Mouse (Mus musculus) forebrain, embryonic 11.5 days (tissue): ENCODE results near the gene Ginm1. TPM values are rescaled to one million over a fixed set of nuclear protein-coding genes. Genes with fewer than 3 reads are reported as not detected.

Source experiments
- ATAC-seq: fragments of 200-750 bp; cut with Nextera tagmentation; replicated peaks from 2 replicates; pipeline ENCODE4 v1.8.0; 2017; ENCODE audit warnings: moderate TSS enrichment; ENCODE audit not compliant: low FRiP score
- DNase-seq: peaks from one replicate; pipeline ENCODE4 v3.0.0-alpha.2; 2017; ENCODE audit warnings: low spot score
- H3K27ac ChIP-seq: fragments of 300-500 bp; sonication (generic); 2 replicates; pipeline ENCODE4 v1.5.1; 2014; ENCODE audit warnings: low read depth, low read length
- H3K27me3 ChIP-seq: fragments of 300-500 bp; sonication (generic); 2 replicates; pipeline ENCODE4 v1.6.1; 2014; ENCODE audit warnings: mild to moderate bottlenecking, low read length, mixed read lengths; ENCODE audit not compliant: control insufficient read depth, insufficient read depth
- H3K36me3 ChIP-seq: fragments of 300-500 bp; sonication (generic); 2 replicates; pipeline ENCODE4 v1.6.1; 2014; ENCODE audit warnings: mild to moderate bottlenecking, low read length, moderate library complexity, mixed read lengths; ENCODE audit not compliant: control insufficient read depth, insufficient read depth
- H3K4me1 ChIP-seq: fragments of 300-500 bp; sonication (generic); replicated peaks from 2 replicates; pipeline ENCODE4 v1.6.1; 2014; ENCODE audit warnings: low read length, mixed read lengths; ENCODE audit not compliant: control insufficient read depth, insufficient read depth
- H3K4me2 ChIP-seq: fragments of 300-500 bp; sonication (generic); 2 replicates; pipeline ENCODE4 v1.6.1; 2014; ENCODE audit warnings: low read depth, mild to moderate bottlenecking, low read length, moderate library complexity, mixed read lengths; ENCODE audit not compliant: severe bottlenecking
- H3K4me3 ChIP-seq: fragments of 300-500 bp; sonication (generic); 2 replicates; pipeline ENCODE4 v1.5.1; 2014; ENCODE audit warnings: low read depth, low read length
- H3K9ac ChIP-seq: fragments of 300-500 bp; sonication (generic); 2 replicates; pipeline ENCODE4 v1.6.1; 2014; ENCODE audit warnings: low read length
- H3K9me3 ChIP-seq: fragments of 300-500 bp; sonication (generic); 2 replicates; pipeline ENCODE4 v1.6.1; 2016; ENCODE audit warnings: low read length, mixed read lengths; ENCODE audit not compliant: control insufficient read depth
- WGBS: fragments of 180-500 bp; shearing (Covaris S2); extraction: QIAGEN DNeasy Blood & Tissue Kit; methylation state at CpG from one replicate; pipeline ENCODE4 v1.1.7; 2014; 5-methylcytosine and 5-hydroxymethylcytosine counted together
- polyA plus RNA-seq: library from polyadenylated mRNA; unstranded; fragments of >200 nt; fragmentation: Nextera tagmentation; extraction: Ambion mirVana; gene quantifications from 2 replicates; pipeline ENCODE4 v1.2.1, GENCODE M21; 2014

Ginm1 gene
- polyA plus RNA-seq, 1 experiment from 2014 or later: 55.2 TPM

DNA sequence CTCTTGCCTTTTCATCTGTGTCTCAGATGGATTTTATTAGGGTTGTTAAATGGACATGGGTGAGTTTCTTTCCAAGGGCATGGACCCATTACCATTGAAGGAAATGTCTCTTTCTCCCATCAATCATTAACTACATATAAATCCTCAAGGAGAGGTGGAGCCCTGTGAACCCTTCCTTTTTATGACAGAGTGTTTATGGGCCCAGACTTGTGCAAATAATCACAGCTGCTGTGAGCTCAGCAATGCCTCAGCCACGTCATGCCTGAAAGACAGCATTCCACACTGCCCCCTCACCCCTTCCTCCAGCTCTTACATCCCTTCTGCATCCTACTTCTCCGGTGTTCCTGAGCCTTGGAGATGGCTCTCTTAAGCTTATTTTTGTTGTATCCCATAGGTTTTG lies 5.3 kb downstream of the Ginm1 start:
- no peak overlapping the region for H3K4me3 ChIP-seq
- H3K27ac ChIP-seq: no peak overlapping the region
- WGBS: 51% methylated on average over 2 of the region's 2 CpGs
- no peaks in the 10 kb centered on the region for H3K9me3 ChIP-seq
- no peaks in the 10 kb centered on the region for H3K27me3 ChIP-seq
- no peak overlapping the region for H3K9ac ChIP-seq
- DNase-seq (no peak), ATAC-seq (no peak)
- no peaks in the 10 kb centered on the region for H3K4me1 ChIP-seq
- H3K4me2 ChIP-seq: no peak overlapping the region
- H3K36me3 ChIP-seq: peaks cover 6% of the 10 kb centered on the region; the same call in 1 of the 2 replicates

- Histone ChIP-seq H3K27ac (no peak overlapping the region), H3K27me3 (no peaks in the 10 kb centered on the region), H3K9ac (no peak overlapping the region), H3K4me3 (peak overlapping the region; percentile 95), H3K4me2 (peak overlapping the region; percentile 70; the same call in 1 of the 2 replicates), H3K36me3 (no peaks in the 10 kb centered on the region), H3K4me1 (no peaks in the 10 kb centered on the region), H3K9me3 (no peaks in the 10 kb centered on the region)
- 58% methylated on average over 3 of the region's 3 CpGs for whole genome bisulfite sequencing
- DNase-seq (no peak), ATAC-seq (peak; percentile 18; the same call in 1 of the 2 replicates)
These were observed 11.4 kb downstream of the Ginm1 start for GRCm38 (mm10) chr10:7781214-7781613.

DNA sequence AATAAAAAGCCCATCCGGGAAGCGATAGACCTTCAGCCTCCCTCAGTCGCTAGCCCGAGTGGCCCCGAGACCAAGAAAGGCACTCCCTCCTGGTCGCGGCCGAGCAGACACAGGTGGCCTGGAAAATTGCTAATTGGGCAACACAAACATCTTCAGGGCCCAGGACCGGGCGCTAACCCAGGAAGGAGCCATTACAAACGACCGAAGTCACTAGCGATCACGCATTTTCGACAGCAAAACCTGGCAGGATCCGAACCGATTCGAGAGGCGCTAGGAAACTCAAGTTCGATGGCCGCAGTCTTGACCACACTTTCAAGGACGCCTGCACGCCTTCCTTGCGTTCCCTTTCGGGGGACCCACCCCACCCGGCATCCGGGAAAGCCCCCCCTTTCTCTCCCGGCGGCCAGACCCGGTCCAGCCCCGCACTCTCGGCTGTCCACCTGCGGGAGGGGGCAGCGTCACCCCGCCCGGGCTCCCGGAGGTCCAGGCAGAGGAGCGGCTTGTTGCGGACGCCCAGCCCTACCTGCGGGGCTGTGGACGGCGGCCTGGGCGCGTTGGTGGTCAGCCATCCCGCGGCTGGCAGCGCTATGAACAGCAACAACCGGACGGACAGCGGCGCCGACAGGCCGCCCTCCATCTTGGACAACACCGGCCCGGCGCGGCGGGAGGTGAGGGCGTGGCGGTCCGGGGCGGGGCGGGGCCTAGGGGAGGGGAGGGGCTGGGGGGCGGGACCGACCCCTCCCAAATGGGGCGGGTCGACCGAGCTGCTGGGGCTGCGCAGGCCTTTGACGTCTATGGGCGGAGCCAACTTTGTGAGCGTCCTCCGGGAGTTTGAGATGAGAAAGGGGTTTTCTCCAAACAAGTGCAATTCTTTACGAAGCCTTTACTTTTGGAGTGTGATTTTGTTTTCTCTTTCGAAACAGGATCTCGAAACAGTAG lies 12.1 kb downstream of the Ginm1 start:
- Histone ChIP-seq H3K9ac (peak overlapping the region; percentile 84), H3K4me2 (peak overlapping the region; percentile 70), H3K27me3 (no peaks in the 10 kb centered on the region), H3K36me3 (no peaks in the 10 kb centered on the region), H3K9me3 (no peaks in the 10 kb centered on the region), H3K4me1 (no peaks in the 10 kb centered on the region), H3K4me3 (peak overlapping the region; percentile 95), H3K27ac (no peak overlapping the region)
- under 1% methylated on average over 59 of the region's 77 CpGs for WGBS
- DNase-seq: peak; percentile 97
- peak; percentile 95 for ATAC-seq

DNA sequence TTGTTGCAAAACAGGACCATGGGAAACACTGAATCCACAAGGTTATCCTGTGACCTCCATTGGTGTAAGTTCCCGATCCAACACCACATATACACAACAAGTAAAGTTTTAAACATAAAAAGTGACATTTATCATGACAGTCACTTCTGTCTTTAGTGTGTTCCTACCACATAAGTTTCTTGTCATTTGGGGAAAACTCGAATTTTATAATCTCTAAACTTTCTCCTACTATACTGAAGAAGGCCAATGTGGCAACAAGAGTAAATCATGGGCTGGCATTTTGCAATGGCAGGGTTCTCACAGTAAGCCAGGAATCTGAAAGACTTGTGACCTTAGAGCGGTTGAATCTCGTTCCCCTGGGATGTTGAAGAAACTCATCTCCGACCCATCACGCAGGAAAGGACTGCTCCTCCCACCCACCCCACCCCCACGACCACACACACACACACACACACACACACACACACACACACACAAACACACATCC lies 12.8 kb downstream of the Ginm1 start:
- ATAC-seq: no peak
- Histone ChIP-seq H3K4me3 (peak overlapping the region; percentile 95), H3K4me1 (no peaks in the 10 kb centered on the region), H3K4me2 (peak overlapping the region; percentile 70), H3K36me3 (no peaks in the 10 kb centered on the region), H3K27ac (no peak overlapping the region), H3K9ac (peak overlapping the region; percentile 84), H3K27me3 (no peaks in the 10 kb centered on the region), H3K9me3 (no peaks in the 10 kb centered on the region)
- WGBS: 22% methylated on average over 7 of the region's 7 CpGs
- no peak for DNase-seq

GRCm38 (mm10) chr10:7778361-7778760 lies 14.3 kb downstream of the Ginm1 start:
- no peak for DNase-seq
- no peak overlapping the region for H3K4me2 ChIP-seq
- no peaks in the 10 kb centered on the region for H3K27me3 ChIP-seq
- no peaks in the 10 kb centered on the region; the same call in 1 of the 2 replicates for H3K36me3 ChIP-seq
- no peak for ATAC-seq
- 93% methylated on average over 3 of the region's 3 CpGs for WGBS
- no peaks in the 10 kb centered on the region for H3K9me3 ChIP-seq
- no peaks in the 10 kb centered on the region for H3K4me1 ChIP-seq
- H3K4me3 ChIP-seq: no peak overlapping the region
- H3K27ac ChIP-seq: no peak overlapping the region
- no peak overlapping the region for H3K9ac ChIP-seq

- WGBS: 93% methylated on average over 8 of the region's 8 CpGs
- Histone ChIP-seq H3K4me1 (no peaks in the 10 kb centered on the region), H3K9me3 (no peaks in the 10 kb centered on the region)
These were observed 17.2 kb downstream of the Ginm1 start for GRCm38 (mm10) chr10:7775421-7775820.

DNA sequence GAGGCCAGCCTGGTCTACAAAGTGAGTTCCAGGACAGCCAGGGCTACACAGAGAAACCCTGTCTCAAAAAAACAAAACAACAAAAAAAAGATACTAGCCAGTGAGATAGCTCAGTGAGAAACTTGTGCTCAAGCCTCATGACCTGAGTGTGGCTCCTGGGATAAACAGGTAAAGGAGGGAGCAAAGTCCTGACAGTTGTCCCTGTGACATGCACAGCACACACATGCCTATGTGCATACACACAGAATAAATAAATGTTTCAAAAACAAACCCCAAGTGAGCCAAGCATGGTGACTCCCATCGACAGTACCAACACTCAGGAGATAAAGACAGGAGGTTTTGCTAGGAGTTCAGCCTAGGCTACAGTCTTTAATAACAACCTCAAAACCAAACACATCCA lies 19.9 kb downstream of the Ginm1 start:
- H3K36me3 ChIP-seq: peaks cover 5% of the 10 kb centered on the region; the same call in 1 of the 2 replicates
- H3K4me1 ChIP-seq: no peaks in the 10 kb centered on the region
- no peak overlapping the region for H3K4me2 ChIP-seq
- H3K9me3 ChIP-seq: no peaks in the 10 kb centered on the region
- H3K27ac ChIP-seq: no peak overlapping the region
- DNase-seq: no peak
- H3K4me3 ChIP-seq: no peak overlapping the region
- WGBS: 93% methylated on average over 1 of the region's 1 CpGs
- H3K27me3 ChIP-seq: no peaks in the 10 kb centered on the region
- no peak for ATAC-seq
- H3K9ac ChIP-seq: no peak overlapping the region

More at GRCm38 (mm10) chr10:7775421-7775820, 17.2 kb downstream of the Ginm1 start:
- H3K9ac ChIP-seq: no peak overlapping the region
- H3K27me3 ChIP-seq: no peaks in the 10 kb centered on the region
- peaks cover 2% of the 10 kb centered on the region; the same call in 1 of the 2 replicates for H3K36me3 ChIP-seq
- no peak for ATAC-seq
- no peak overlapping the region for H3K27ac ChIP-seq
- H3K4me2 ChIP-seq: no peak overlapping the region
- no peak overlapping the region for H3K4me3 ChIP-seq
- DNase-seq: no peak

DNA sequence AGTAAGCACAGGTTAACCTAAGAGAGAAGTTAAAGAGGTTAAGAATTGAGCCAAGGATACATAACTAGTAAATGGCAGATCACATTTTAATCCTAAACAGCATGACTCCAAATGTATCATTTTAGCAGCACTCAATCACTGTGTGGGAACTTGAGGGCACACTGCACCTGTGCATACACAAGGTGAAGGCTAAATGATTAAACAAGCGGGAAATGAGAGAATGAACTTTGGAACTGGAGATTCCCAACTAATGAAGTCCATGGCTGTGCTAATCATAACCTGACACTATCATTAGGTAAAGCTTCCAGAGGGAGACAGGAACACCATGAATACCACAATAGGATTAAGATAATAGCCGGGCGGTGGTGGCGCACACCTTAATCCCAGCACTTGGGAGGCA lies 20.3 kb downstream of the Ginm1 start:
- 88% methylated on average over 4 of the region's 4 CpGs for WGBS
- DNase-seq: no peak
- no peak overlapping the region for H3K4me3 ChIP-seq

More for the DNA sequence above, 20.3 kb downstream of the Ginm1 start:
- H3K27me3 ChIP-seq: no peaks in the 10 kb centered on the region
- H3K4me1 ChIP-seq: no peaks in the 10 kb centered on the region
- H3K27ac ChIP-seq: no peak overlapping the region
- H3K9me3 ChIP-seq: no peaks in the 10 kb centered on the region
- peaks cover 5% of the 10 kb centered on the region for H3K36me3 ChIP-seq
- H3K4me2 ChIP-seq: no peak overlapping the region
- ATAC-seq: no peak
- H3K9ac ChIP-seq: no peak overlapping the region
